Mouse (Mus musculus) lung, postnatal 0 days (tissue): ENCODE data around the gene En2.

ENCODE experiments used
- CTCF ChIP-seq: IDR thresholded peaks from 2 replicates; pipeline ENCODE4 v1.5.1; 2016; ENCODE audit warnings: antibody characterized with exemption, mild to moderate bottlenecking
- EP300 ChIP-seq: IDR thresholded peaks from 2 replicates; pipeline ENCODE4 v1.6.1; 2016; ENCODE audit warnings: antibody characterized with exemption, mild to moderate bottlenecking, control low read depth

GRCm38 (mm10) chr5:28161383-28161937 is 4.0 kb upstream of the En2 start:
- TF ChIP-seq CTCF (no peak), EP300 (no peak)
